Mouse (Mus musculus) cerebellum, adult 2 months (tissue): ENCODE data around the gene Tpm4. TPM values are rescaled to one million over a fixed set of nuclear protein-coding genes. Genes with fewer than 3 reads are reported as not detected.
"Not testable (repeated sequence)": the region's sequence is repeated elsewhere in the genome, so short reads cannot be mapped to it uniquely, and the experiment has no call there.

ENCODE experiments used
- DNase-seq, 2 experiments: peaks; one replicate each; pipeline ENCODE4 v3.0.0; 2021
- H3K27ac ChIP-seq: fragments of 200-500 bp; 2 replicates; pipeline ENCODE4 v1.5.1; 2012; ENCODE audit warnings: low read length, control low read depth, inconsistent platforms; ENCODE audit not compliant: insufficient read depth
- H3K27me3 ChIP-seq: fragments of 200-500 bp; 2 replicates; pipeline ENCODE4 v1.6.1; 2012; ENCODE audit warnings: inconsistent platforms, mild to moderate bottlenecking, low read length, moderate library complexity; ENCODE audit not compliant: control insufficient read depth, insufficient read depth
- H3K4me1 ChIP-seq: fragments of 200-500 bp; 2 replicates; pipeline ENCODE4 v1.6.1; 2011; ENCODE audit warnings: low read length; ENCODE audit not compliant: control insufficient read depth, insufficient read depth
- H3K4me3 ChIP-seq: fragments of 200-500 bp; replicated peaks from 2 replicates; pipeline ENCODE3; 2011; ENCODE audit warnings: mild to moderate bottlenecking, low read depth, low read length, control low read depth; ENCODE audit not compliant: insufficient read depth
- CTCF ChIP-seq: fragments of 200-500 bp; IDR thresholded peaks from 2 replicates; pipeline ENCODE4 v1.5.1; 2011; ENCODE audit warnings: low read depth, mild to moderate bottlenecking, control low read depth, low read length, moderate library complexity, borderline replicate concordance; ENCODE audit not compliant: insufficient read depth
- POLR2A ChIP-seq: fragments of 200-500 bp; IDR thresholded peaks from 2 replicates; pipeline ENCODE4 v1.6.1; 2011; ENCODE audit warnings: low read length, control low read depth, borderline replicate concordance; ENCODE audit not compliant: insufficient read depth
- WGBS: fragments of 180-500 bp; shearing (Covaris S2); methylation state at CpG from one replicate; pipeline ENCODE4 v1.1.7; 2018; 5-methylcytosine and 5-hydroxymethylcytosine counted together
- polyA plus RNA-seq: library from polyadenylated mRNA; depleted of rRNA; stranded (reverse); fragments of >200 nt; gene quantifications from 2 replicates; pipeline ENCODE4 v1.2.3, GENCODE M21; 2012; rRNA removed

Gene Tpm4
- polyA plus RNA-seq, result 40.2 and 43.5 TPM in 2 replicates

DNA sequence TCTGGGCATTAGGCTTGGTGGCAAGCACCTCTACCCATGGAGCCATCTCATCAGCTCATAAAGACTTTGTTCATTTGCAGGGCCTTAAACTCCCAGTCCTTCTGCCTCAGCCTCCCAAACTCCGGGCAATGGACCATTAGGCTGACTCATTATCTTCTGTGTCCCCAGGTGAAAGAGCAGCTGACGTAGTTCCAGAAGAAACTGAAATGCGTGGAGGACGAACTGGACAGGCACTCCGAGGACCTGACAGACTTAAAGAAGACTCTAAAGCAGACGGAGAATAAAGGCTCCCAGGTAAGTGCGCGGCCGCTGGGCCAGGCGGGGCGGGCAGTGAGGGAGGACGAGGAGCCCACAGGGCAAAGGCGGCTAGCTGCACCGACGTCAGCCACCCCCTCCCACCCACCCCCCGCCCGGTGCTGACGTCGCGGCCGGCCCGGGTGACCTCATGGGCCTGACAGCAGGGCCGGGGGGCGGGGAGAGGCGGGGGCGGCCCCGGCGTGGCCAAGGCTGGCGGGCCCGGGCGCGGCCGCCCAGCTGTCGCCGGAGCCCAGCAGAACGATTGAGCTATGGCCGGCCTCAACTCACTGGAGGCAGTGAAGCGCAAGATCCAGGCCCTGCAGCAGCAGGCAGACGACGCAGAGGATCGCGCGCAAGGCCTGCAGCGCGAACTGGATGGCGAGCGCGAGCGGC lies at the start of gene Tpm4:
Tpm4 (plus strand) TSS at position 220 of the 690 bp plus-strand sequence.
- under 1% methylated on average over 47 of the region's 49 CpGs for WGBS

DNA sequence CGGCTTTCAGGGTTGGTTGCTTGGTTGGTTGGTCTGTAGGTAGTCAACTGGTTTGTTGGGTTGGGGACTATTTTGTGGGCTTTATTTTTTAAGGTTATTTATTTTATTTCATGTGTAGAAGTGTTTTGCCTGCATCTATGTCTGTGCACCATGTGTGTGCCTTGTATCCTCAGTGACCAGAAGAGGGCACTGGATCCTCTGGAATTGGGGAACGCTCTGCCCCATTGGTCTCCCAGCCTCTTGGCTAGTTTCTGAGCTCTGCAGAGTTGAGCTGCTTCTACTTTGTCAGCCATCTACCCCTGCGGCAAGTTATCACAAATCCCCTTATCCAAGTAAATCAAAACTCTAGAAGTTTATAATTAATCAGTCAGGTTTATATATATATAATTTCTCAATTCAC lies 47.2 kb upstream of the Tpm4 start:
- DNase-seq, H3K4me3 ChIP-seq, H3K4me1 ChIP-seq, H3K27ac ChIP-seq, H3K27me3 ChIP-seq: not testable (repeated sequence)
- 83% methylated on average over 3 of the region's 3 CpGs for WGBS

More for the DNA sequence above, at the start of gene Tpm4:
- H3K4me3 ChIP-seq, result peak within 1 kb of the TSS; percentile 74
- H3K27ac ChIP-seq, result peak within 1 kb of the TSS; percentile 66
- TF ChIP-seq CTCF (no peak), POLR2A (peak; percentile 33)
- DNase-seq, result peak; percentile 77 to 79
- no peaks in the 10 kb centered on the region for H3K27me3 ChIP-seq
- no peaks in the 10 kb centered on the region for H3K4me1 ChIP-seq

DNA sequence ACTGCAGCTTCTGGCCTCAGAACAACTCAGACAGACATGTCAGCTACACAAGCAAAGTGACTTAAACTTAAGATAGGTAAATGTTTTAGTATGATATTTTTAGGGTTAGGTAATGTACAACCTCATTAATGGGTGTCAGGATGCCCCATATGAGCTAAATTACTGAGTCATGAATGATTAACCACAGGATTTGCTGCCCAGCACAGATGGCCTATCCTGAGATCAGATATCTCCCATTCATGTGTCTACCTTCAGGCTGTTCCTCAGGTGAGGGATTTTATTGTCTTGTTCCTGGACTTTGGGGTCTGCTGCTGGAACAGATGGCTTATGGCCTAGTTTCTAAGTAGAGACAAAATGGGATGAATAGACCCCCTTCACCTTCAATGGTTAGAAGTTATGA lies 38.1 kb upstream of the Tpm4 start:
- H3K27ac ChIP-seq, DNase-seq, H3K4me1 ChIP-seq: not testable (repeated sequence)

DNA sequence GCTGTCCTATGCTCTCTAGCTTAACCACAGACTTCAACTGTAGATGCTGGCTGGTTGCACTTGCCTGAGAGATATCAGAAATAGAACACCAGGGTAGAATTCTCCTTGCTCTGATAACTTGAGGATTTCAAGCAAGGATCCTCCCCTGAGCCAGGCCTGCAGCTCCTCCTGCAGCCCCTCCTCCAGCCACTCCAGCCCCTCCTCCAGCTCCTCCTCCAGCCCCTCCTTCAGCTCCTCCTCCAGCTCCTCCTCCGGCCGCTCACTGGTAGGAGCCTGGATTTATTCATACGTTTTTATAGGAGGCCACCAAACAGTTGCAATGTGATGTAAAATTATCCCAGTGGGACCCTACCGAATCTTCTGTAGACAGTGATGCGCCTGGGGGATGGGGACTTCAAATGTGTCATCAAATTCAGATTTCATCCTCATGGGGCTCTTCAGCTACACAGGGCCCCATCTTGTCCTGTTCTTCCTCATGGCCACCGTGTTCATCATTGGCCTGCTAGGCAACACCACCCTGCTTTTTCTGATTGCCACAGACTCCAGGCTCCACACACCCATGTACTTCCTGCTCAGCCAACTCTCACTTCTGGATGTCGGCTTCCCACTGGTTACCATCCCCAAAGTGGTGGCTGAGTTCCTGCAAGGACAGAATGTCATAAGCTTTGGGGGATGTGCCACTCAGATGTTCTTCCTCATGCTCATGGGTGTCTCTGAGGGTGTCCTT lies 35.2 kb upstream of the Tpm4 start:
- not testable (repeated sequence) for H3K27me3 ChIP-seq, H3K27ac ChIP-seq, H3K4me1 ChIP-seq, H3K4me3 ChIP-seq
- DNase-seq, result peak; percentile 7 to 9
- 57% methylated on average over 6 of the region's 7 CpGs for WGBS

More for the DNA sequence above, 38.1 kb upstream of the Tpm4 start:
- not testable (repeated sequence) for H3K27me3 ChIP-seq, H3K4me3 ChIP-seq

DNA sequence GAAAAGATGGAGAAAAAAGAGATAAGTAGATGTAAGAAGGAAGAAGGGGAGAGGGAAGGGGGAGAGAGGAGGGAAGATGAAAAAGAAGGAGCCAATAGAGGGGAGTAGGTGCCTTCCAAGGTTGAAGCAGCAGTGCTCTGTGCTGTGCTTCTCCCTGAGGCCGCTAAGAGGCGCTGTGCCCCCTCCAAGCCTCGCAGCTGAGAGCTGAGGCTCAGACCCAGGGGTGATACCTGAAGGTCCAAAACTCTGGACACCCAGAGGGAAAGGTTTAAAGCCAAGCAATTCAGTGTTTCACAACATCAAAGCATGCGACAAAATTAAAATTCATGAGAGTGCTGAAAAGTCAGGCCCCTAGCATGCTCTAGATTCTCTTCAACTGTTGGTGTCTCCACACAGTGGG lies 29.6 kb upstream of the Tpm4 start:
- no peaks in the 10 kb centered on the region for H3K4me1 ChIP-seq
- H3K27me3 ChIP-seq, result no peaks in the 10 kb centered on the region
- TF ChIP-seq CTCF (no peak), POLR2A (no peak)
- 23% methylated on average over 4 of the region's 4 CpGs for WGBS
- H3K4me3 ChIP-seq, result no peak overlapping the region
- no peak for DNase-seq
- H3K27ac ChIP-seq, result no peak overlapping the region

DNA sequence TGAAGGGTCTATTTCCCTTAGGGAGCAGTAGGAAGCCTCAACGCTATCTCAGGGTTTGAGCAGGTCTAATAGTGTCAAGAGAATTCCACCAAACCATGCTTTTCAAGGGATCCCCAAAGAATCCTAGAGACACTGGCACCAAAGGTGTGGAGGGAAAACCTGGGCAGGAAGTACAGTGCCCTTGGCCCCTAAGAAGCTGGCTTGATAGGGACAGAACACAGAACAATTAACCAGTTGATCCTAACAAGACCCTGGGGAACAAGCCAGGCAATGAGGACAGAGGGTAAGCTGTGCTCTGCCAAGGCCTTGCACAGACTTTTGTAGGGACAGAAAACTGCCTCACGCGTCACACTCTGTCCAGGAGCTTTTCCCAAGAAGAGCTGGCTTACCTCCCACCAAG lies 28.0 kb upstream of the Tpm4 start, which contains the start of gene Olfr374:
Olfr374 (plus strand) TSS at position 301 of the 400 bp plus-strand sequence.
- Histone ChIP-seq H3K4me1 (no peaks in the 10 kb centered on the region), H3K27me3 (no peaks in the 10 kb centered on the region), H3K27ac (no peak within 1 kb of the TSS), H3K4me3 (no peak within 1 kb of the TSS)
- no peak for TF ChIP-seq CTCF
- no peak for TF ChIP-seq POLR2A
- 69% methylated on average over 3 of the region's 3 CpGs for WGBS
- DNase-seq, result no peak

DNA sequence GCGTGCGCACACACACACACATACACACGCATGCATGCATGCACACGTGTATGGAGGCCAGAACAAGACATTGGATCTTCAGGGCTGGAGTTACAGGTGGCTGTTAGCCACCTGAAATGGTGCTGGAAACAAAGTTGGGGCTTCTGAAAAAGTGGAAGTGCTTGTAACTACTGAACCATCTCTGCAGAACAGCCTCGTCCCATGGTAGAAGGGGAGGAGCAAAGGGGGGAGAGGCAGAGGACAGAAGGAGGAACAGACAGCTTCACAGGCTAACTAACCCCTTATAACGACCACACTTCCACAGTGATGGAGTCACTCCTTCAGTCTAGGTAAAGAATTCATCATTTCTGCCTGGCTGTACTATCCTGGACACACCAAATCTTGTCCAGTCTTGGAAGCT lies 23.9 kb upstream of the Tpm4 start:
- no peaks in the 10 kb centered on the region for H3K27me3 ChIP-seq
- 71% methylated on average over 6 of the region's 6 CpGs for WGBS
- no peak overlapping the region for H3K27ac ChIP-seq
- DNase-seq, result no peak
- H3K4me1 ChIP-seq, result no peaks in the 10 kb centered on the region
- H3K4me3 ChIP-seq, result no peak overlapping the region
- TF ChIP-seq CTCF (no peak), POLR2A (no peak)

DNA sequence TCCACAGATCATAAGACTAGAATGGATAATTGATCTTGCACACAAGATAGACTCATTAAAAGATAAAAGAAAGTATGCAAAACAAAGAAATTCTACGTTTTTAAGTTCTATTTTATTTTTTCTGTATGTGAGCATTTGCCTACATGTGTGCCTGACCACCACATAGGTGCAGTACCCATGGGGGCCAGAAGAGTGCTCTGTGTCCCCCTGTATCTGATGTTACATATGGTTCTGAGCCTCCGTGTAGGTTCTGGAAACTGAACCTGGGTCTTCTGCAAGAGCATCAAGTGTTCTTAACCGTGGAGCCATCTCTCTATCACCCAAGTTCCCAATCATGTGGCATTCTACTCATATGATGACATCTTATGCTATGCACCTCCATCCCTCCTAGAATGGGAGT lies 22.3 kb upstream of the Tpm4 start:
- H3K4me3 ChIP-seq, result no peak overlapping the region
- no peaks in the 10 kb centered on the region for H3K27me3 ChIP-seq
- H3K4me1 ChIP-seq, result no peaks in the 10 kb centered on the region
- DNase-seq, result no peak
- no peak overlapping the region for H3K27ac ChIP-seq
- TF ChIP-seq POLR2A (no peak), CTCF (no peak)
- WGBS, result 69% methylated on average over 3 of the region's 3 CpGs
